Mouse (Mus musculus) naive thymus-derived CD4-positive, alpha-beta T cell, adult 5 months (primary cell): ENCODE data around the gene Agbl2. TPM values are rescaled to one million over a fixed set of nuclear protein-coding genes. Genes with fewer than 3 reads are reported as not detected.

ENCODE experiments used
- polyA plus RNA-seq: library from polyadenylated mRNA; unstranded; fragments of 100-300 nt; shearing (Covaris generic); gene quantifications from one replicate; pipeline ENCODE4 v1.2.1, GENCODE M21; 2017

Agbl2 gene
- polyA plus RNA-seq = not detected

DNA sequence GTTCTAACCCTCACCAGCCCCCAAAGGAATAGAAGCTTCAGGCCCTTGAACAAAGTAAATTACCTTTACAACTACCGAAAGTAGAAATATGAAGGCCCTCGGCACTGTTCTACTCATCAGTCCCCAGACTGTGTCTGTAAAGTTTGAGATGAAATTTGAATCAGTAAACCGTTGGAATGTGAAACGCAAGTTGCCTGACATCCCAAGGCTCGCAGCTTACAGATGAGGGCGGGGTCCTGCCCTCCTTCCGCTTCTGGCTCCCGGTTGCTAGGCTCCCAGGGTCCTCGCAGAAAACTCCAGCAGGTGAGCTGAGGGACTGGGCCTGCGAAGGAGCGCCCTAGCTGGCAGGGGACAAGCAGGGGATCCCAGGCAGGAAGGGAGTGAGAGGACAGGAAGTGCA lies at the start of gene Agbl2:
Gene Agbl2 (plus strand): TSS at position 270 of the 400 bp plus-strand sequence.

DNA sequence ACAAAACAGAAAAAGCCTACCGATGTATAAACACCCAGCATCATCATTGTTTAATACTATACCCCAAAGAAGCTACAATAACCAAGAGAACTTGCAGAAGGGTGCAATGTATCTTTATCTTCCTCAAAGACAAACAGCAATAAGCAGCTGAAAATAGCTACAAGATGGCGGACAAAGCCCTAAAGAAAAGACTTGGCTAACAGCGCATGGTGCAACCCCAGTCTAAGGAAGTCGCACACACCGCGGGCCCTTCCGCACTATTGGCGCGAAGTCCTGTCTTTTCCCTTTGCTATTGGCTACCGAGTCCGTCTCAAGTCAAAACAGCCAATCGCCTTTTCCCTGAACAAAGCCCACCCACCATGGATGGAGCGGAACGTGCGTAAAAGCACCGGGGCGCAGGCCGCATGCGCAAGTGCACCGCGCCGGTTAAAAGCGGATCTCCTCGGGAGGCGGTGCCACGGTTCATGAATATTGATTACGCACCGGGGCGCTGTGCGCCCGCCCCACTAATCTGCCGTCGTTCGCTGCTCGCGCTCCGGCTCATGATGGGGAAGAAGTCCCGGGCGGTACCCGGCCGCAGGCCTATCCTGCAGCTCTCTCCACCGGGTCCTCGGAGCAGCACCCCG lies 37.4 kb upstream of the Agbl2 start, which contains the start of gene Fnbp4:
Gene Fnbp4 (plus strand): TSS at position 318 of the 626 bp plus-strand sequence.

DNA sequence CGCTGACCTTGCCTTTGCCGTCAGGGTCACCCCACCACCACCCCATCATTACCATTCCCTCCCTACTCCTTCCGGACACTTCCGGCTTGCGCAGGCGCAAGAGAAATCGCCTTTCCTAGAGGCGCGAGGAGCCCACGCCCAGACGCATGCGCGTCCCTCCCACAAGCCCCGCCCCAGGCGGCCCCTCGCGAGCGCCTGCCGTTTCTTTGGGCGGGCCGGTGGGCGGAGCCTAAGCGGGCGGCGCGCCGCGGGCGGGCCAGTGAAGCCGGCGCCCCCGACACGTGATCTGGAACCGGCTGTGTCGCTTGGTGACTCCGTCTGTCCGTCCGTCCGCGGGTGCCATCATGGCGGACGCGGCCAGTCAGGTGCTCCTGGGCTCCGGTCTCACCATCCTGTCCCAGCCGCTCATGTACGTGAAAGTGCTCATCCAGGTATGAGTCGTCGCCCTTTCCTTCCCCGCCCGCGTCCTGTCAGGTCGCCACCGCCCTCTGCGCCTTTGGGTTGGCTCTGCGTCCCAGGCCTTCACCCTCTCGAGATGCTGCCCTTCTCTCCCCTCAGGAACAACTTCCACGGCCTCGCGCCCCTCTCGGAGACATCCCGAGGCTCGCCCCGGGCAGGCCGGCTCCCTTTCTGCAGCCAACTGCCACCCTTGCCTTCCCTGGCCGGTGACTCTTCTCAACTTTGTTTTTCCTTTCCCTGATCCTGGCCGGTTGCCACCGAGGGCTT lies 64.6 kb downstream of the Agbl2 start, which contains the start of gene Mtch2:
Gene Mtch2 (plus strand): TSS at position 201 of the 726 bp plus-strand sequence.

Other genes starting within 250 kb of the Agbl2 start
- gene Ptprj, start 202.1 kb upstream of the Agbl2 start, polyA plus RNA-seq = 0.73 TPM
- gene Nup160, start 105.5 kb upstream of the Agbl2 start, polyA plus RNA-seq = 45.6 TPM
- gene Fnbp4, start 37.4 kb upstream of the Agbl2 start, polyA plus RNA-seq = 373 TPM
- 122 TPM for gene Mtch2, start 64.4 kb downstream of the Agbl2 start, polyA plus RNA-seq
- 2.3 TPM for gene C1qtnf4, start 103.1 kb downstream of the Agbl2 start, polyA plus RNA-seq
- gene Kbtbd4, start 122.0 kb downstream of the Agbl2 start, polyA plus RNA-seq = 26.6 TPM
- 128 TPM for gene Ndufs3, start 122.1 kb downstream of the Agbl2 start, polyA plus RNA-seq
- 173 TPM for gene Celf1, start 157.7 kb downstream of the Agbl2 start, polyA plus RNA-seq